Mouse (Mus musculus): Measurements from ENCODE around the gene Siah3. TPM values are rescaled to one million over a fixed set of nuclear protein-coding genes. Genes with fewer than 3 reads are reported as not detected.

Gene Siah3
- polyA plus RNA-seq, 1 experiment from 2014 or later: 0.06 TPM

DNA sequence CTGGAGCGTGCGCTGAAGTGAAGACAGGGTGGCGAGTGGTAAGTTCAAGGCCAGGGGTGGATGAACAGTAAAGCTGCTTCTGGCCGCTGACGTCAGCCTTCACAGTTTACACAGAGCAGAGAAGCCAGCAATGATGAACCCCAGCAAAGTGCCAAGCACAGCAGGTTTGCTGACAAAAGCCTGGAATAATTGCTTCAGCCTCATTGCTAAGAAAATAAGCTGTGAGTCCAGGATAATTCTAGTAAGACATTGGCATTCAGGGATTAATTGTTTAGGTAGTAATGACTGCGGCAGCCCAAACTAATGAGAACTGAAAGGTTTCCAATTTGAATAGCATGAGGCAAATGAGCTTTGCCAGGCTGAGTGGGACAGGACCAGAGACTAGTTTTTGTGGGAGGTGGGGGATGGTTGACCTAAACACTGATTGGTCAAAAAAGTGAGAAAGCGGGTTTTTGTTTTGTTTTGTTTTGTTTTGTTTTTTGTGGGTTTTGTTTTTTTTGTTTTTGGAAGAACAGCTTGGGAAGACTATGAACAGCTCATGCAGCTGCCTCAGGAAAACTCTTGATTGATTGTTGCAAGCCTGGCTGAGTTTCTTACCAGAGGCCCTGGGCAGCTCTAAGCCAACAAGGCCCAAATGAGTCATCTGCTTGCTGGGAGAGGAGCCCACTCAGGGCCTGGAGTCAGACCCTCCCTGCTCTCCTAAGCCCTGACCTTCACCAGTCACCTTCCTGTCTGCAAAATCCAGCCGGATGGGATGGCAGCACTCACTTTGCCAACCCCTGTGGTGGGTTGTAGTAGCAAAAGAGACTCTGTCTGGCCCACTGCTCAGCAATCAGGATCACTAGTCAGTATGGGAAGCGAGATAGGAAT, 17.5 kb downstream of the Siah3 start:
- no peak overlapping the region for H3K9ac ChIP-seq
- ATAC-seq: no peak
- no peaks in the 10 kb centered on the region for H3K9me3 ChIP-seq
- H3K4me1 ChIP-seq (replicated peaks): no peaks in the 10 kb centered on the region
- H3K4me2 ChIP-seq (replicated peaks): no peak overlapping the region
- no peaks in the 10 kb centered on the region for H3K27me3 ChIP-seq (replicated peaks)
- H3K4me3 ChIP-seq (replicated peaks): no peak overlapping the region
- H3K36me3 ChIP-seq: no peaks in the 10 kb centered on the region
- H3K27ac ChIP-seq: no peak overlapping the region
- WGBS: 68% methylated on average over 9 of the region's 9 CpGs

DNA sequence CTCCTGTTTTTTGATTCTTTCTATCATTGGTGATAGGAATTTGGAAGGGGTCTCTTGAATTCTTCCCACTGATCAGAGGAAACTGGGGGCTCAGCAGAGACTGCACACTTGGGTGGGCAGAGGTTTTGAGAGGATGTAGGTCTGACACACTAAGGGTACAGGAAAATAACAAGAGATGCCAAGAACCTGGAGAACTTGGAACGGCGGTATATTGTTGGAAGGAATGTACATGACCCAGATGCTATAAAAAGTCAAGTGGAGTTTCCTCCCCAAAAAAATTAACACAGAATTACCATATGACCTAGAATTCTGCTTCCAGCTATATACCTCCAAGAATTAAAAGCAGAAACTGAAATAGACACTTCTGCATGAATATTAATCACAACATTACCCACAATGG, 20.1 kb downstream of the Siah3 start:
- Histone ChIP-seq H3K9ac (no peak overlapping the region), H3K4me2 (replicated peaks) (no peak overlapping the region), H3K9me3 (no peaks in the 10 kb centered on the region), H3K27me3 (replicated peaks) (no peaks in the 10 kb centered on the region), H3K36me3 (no peaks in the 10 kb centered on the region), H3K27ac (no peak overlapping the region), H3K4me3 (replicated peaks) (no peak overlapping the region), H3K4me1 (replicated peaks) (no peaks in the 10 kb centered on the region)
- 90% methylated on average over 2 of the region's 2 CpGs for WGBS
- no peak for ATAC-seq

DNA sequence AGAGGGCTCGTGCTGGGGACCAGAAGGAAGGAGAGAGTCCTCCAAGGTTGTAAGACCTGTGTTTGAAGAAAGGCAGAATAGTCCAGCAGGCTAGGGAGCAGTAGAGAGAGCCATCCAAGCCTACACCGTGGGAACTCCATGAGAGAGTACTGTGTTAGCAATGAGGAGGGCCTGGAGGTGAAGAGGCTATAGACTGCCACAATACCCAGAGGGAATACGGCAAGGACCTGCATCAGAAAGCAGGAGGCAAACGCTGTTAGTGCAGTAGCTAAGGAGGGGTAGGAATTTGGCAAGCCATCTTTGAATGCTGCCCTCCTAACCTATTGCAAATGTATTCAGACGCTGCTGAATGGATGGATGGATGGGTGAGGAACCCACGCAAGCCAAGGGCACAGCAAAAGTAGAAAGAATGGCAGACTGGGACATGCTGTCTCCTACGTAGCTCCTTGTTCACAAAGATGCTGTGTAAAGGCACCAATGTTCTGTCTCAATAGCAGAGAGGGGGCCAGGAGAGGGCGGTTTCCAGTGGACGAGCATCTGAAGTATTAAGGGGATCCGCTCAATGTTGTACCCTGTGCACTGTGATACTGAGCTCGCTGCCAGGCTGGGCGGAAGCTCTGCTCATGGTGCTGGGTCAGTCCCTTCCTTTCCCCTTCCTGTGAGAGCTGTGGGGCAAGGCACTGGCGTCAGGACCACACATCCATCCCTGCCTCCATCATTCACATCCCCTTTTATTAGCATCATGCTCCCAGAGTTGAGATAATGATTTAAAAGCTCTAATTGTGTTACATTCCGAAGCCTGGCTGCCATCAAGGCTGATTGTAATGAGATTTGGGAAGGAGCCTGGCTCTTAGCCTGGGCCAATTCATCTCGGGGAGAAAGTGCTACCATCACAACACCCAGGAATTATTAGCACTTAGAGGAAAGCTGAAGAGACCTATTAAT, 26.7 kb downstream of the Siah3 start:
- H3K4me2 ChIP-seq (replicated peaks): no peak overlapping the region
- H3K9ac ChIP-seq: no peak overlapping the region
- no peaks in the 10 kb centered on the region for H3K4me1 ChIP-seq (replicated peaks)
- no peaks in the 10 kb centered on the region for H3K27me3 ChIP-seq (replicated peaks)
- 77% methylated on average over 15 of the region's 15 CpGs for WGBS
- H3K27ac ChIP-seq: no peak overlapping the region
- no peak for ATAC-seq
- H3K36me3 ChIP-seq: no peaks in the 10 kb centered on the region
- H3K9me3 ChIP-seq: no peaks in the 10 kb centered on the region
- H3K4me3 ChIP-seq (replicated peaks): no peak overlapping the region

DNA sequence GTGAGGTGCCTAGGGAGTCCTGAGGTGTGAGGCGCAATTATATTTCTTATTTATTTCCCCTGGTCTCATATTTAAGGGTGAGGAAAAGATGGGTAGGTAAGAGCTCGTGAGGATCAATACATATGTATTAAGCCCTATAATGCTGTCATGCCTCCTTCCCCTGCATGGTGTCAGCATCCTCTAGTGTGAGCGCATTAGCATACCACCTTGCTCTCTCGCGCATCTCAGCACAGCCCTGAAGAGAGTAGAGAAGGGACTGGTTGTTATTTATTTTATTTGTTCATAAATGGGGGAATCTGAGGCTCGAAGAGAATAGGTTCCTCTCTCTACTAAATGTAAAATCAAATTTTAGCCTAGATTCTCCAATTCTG, 27.4 kb downstream of the Siah3 start:
- no peaks in the 10 kb centered on the region for H3K4me1 ChIP-seq (replicated peaks)
- H3K9me3 ChIP-seq: no peaks in the 10 kb centered on the region
- no peaks in the 10 kb centered on the region for H3K27me3 ChIP-seq (replicated peaks)
- no peak overlapping the region for H3K9ac ChIP-seq
- H3K36me3 ChIP-seq: no peaks in the 10 kb centered on the region
- H3K4me3 ChIP-seq (replicated peaks): no peak overlapping the region
- no peak overlapping the region for H3K4me2 ChIP-seq (replicated peaks)
- ATAC-seq: no peak
- WGBS: 84% methylated on average over 6 of the region's 6 CpGs
- no peak overlapping the region for H3K27ac ChIP-seq

DNA sequence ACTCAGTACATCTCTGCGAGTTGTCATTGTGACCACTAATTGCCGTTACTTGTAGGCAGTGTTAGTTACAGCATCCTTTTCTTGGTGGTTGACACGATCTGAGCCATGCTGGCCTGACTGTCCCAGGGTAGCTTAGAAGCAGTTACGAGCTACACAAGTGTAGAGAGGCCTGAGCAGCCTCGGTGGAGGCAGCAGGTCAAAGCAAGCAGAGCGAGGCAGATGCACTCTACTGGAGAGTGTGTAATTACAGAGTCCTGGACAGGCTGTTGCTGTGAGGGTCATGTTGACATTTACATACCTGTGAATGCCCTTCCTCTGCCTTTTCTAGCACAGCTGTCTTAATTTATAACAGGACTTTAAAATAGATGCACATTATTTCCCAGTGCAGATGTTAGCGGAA, 32.1 kb downstream of the Siah3 start:
- Histone ChIP-seq H3K4me3 (replicated peaks) (no peak overlapping the region), H3K27ac (no peak overlapping the region), H3K27me3 (replicated peaks) (no peaks in the 10 kb centered on the region; the same call in 1 of the 2 replicates), H3K36me3 (no peaks in the 10 kb centered on the region), H3K4me1 (replicated peaks) (no peaks in the 10 kb centered on the region), H3K9ac (no peak overlapping the region), H3K9me3 (no peaks in the 10 kb centered on the region), H3K4me2 (replicated peaks) (no peak overlapping the region)
- no peak for ATAC-seq
- 71% methylated on average over 7 of the region's 7 CpGs for WGBS

DNA sequence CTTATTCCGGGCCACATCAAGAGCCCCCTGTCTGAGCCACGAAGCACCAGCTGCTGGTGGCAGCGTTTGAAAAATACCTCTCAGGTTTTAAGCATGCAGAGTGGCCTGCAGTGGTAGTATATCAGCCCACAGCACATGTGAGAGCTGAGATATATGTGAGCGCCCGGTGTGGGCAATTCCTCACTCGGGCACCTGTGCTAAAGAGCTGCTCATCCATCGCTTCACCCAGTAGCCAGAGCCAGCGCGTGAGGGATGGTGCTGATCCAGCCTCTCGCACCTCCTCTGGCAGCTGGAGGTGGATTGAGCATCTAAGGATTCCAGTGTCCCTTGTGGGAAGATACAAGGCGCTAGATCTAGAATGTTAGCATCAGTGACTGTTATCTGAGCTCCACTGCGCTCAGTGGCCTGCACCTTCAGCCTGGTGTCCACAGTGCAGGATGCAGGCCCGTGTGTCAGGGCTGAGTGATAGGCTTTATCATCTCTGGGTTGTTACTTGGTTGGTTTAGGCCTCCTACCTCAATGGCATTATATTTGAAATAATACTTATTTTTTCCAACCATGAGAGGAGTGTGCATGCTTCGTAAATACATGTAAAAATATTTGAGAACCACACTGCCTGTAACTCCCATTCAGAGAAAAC, 37.9 kb downstream of the Siah3 start:
- Histone ChIP-seq H3K4me3 (replicated peaks) (no peak overlapping the region), H3K4me2 (replicated peaks) (no peak overlapping the region), H3K27me3 (replicated peaks) (no peaks in the 10 kb centered on the region; the same call in 1 of the 2 replicates), H3K9ac (no peak overlapping the region), H3K36me3 (no peaks in the 10 kb centered on the region), H3K27ac (no peak overlapping the region), H3K4me1 (replicated peaks) (no peaks in the 10 kb centered on the region), H3K9me3 (no peaks in the 10 kb centered on the region)
- 83% methylated on average over 14 of the region's 14 CpGs for WGBS
- no peak for ATAC-seq

DNA sequence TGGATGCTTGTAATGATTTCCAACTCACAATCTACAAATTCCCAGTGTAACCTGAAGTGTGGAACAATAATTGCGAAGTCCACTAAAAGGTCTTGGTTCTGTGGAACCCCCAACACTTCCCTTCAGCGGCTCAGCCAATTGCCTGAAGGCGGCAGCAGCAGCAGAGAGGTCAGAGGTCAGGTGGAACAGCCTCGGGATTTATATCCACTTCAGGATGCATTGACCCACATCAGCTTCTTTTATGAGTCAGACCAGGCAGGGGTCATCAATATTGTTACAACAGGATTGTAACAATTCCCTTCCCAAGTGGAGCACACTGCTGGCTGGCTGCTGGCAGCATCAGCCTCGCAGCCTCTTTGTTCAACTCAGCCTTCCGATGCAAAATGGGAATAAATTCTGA, 39.1 kb downstream of the Siah3 start:
- Histone ChIP-seq H3K9me3 (no peaks in the 10 kb centered on the region), H3K4me1 (replicated peaks) (no peaks in the 10 kb centered on the region), H3K9ac (no peak overlapping the region), H3K4me3 (replicated peaks) (no peak overlapping the region), H3K27ac (no peak overlapping the region), H3K27me3 (replicated peaks) (no peaks in the 10 kb centered on the region; the same call in 1 of the 2 replicates), H3K36me3 (no peaks in the 10 kb centered on the region), H3K4me2 (replicated peaks) (no peak overlapping the region)
- WGBS: 57% methylated on average over 6 of the region's 6 CpGs
- no peak for ATAC-seq

DNA sequence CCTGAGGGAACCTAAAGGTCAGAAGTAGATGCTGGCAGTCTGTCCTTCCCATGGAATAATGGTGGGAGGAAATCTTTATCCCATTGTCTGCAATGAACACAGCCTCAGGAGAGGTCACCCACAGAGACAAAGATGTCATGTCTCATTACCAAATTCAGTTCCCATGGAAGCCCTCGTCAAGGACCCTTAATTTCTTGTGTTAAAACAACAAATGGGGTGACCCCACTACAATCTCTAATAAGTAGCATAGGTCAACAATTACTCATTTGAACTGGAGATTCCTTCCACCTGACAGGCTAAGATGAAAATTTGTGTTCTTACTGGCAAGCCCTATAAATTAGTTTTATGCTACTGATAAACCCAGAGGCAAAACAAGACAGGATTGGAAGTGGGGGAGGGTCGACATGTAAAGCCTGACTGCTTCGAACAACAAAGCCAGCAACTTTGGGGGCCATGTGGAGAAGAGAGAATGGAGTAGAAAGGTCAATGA, 45.8 kb downstream of the Siah3 start:
- Histone ChIP-seq H3K27me3 (replicated peaks) (no peaks in the 10 kb centered on the region), H3K9ac (no peak overlapping the region), H3K4me2 (replicated peaks) (no peak overlapping the region), H3K36me3 (no peaks in the 10 kb centered on the region), H3K27ac (no peak overlapping the region), H3K4me3 (replicated peaks) (no peak overlapping the region), H3K4me1 (replicated peaks) (no peaks in the 10 kb centered on the region; the same call in 1 of the 2 replicates), H3K9me3 (no peaks in the 10 kb centered on the region)
- ATAC-seq: no peak
- 58% methylated on average over 3 of the region's 3 CpGs for WGBS

DNA sequence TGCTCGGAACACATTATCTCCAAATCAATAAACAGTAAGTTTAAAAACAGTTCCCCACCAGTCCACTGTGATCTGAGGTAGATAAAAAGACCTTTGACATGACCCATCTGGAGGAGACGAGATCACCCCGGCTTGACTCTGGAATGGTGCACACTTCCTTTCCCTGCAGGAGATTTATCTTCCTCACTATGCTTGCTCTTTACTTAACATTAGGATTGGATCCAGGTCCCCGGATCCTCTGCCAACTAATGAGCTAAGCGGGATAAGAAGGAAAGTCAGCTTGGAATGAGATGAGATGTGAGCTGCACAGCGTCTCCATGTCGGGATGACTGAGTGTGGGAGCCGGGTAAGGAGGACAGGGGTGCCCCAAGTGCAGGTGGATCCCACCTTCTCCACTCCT, 46.7 kb downstream of the Siah3 start:
- Histone ChIP-seq H3K4me1 (replicated peaks) (no peaks in the 10 kb centered on the region; the same call in 1 of the 2 replicates), H3K9ac (no peak overlapping the region), H3K9me3 (no peaks in the 10 kb centered on the region), H3K36me3 (no peaks in the 10 kb centered on the region), H3K4me2 (replicated peaks) (no peak overlapping the region), H3K27me3 (replicated peaks) (no peaks in the 10 kb centered on the region), H3K27ac (no peak overlapping the region), H3K4me3 (replicated peaks) (no peak overlapping the region)
- 33% methylated on average over 8 of the region's 8 CpGs for WGBS
- no peak for ATAC-seq

DNA sequence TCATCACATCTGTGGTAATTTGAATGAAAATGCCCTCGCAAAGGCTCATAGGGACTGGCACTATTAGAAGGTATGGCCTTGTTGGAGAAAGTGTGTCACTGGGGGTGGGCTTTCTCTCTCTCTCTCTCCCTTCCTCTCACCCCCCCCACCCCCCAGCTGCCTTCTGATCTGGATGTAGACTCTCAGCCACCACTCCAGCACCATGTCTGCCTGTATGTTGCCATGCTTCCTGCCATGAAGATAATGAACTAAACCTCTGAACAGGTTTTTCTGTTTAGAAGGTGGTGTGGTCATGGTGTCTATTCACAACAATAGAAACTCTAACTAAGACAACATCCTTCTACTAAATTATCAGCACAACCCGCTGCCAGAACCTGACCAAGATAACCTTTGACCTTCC, 48.5 kb downstream of the Siah3 start:
- Histone ChIP-seq H3K4me3 (replicated peaks) (no peak overlapping the region), H3K9me3 (no peaks in the 10 kb centered on the region), H3K27ac (no peak overlapping the region), H3K4me2 (replicated peaks) (no peak overlapping the region), H3K27me3 (replicated peaks) (no peaks in the 10 kb centered on the region), H3K36me3 (no peaks in the 10 kb centered on the region), H3K4me1 (replicated peaks) (no peaks in the 10 kb centered on the region; the same call in 1 of the 2 replicates), H3K9ac (no peak overlapping the region)
- WGBS: 56% methylated on average over 2 of the region's 2 CpGs
- no peak for ATAC-seq

DNA sequence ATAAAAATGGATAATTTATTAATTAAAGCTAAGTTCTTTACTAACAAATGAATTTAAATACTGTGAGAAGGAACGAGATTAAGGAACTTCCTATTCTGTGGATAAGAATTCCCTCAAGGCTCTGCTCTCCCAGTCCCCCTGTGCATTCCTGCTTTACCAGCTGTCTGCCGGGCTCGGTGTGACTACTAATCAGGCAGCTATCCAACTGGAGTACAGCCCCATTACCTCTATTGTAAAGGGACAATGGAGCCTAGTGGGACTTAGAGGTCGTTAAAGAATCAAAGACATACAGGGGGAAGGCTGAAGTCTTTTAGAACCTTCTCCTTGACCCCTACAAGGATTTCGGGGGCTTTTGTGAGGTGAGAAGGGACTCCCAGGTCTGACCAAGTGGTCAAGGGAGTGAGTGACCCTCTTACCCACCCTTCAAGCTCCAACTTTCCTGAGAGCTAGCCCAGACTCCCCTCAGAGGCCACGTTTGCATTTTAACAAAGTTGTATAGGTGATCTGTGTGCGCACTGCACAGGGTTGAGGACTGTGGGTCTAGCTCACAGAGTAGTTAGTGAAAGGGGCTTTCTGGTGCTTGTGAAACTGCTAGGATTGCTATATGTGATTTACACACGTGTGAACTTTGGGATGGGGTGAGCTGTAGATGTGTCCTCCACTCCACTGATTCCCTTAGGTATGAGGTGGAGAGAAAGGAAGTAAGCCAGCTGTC, 49.5 kb downstream of the Siah3 start:
- WGBS: 51% methylated on average over 8 of the region's 8 CpGs
- H3K4me3 ChIP-seq (replicated peaks): no peak overlapping the region
- no peaks in the 10 kb centered on the region for H3K36me3 ChIP-seq
- no peaks in the 10 kb centered on the region; the same call in 1 of the 2 replicates for H3K4me1 ChIP-seq (replicated peaks)
- H3K9me3 ChIP-seq: no peaks in the 10 kb centered on the region
- no peak for ATAC-seq
- H3K4me2 ChIP-seq (replicated peaks): no peak overlapping the region
- no peak overlapping the region for H3K9ac ChIP-seq
- H3K27me3 ChIP-seq (replicated peaks): no peaks in the 10 kb centered on the region
- H3K27ac ChIP-seq: no peak overlapping the region
